Mouse (Mus musculus) kidney, adult 2 months (tissue): ENCODE results near the gene Lrrc56. TPM values are rescaled to one million over a fixed set of nuclear protein-coding genes. Genes with fewer than 3 reads are reported as not detected.
"Not testable (repeated sequence)": the region's sequence is repeated elsewhere in the genome, so short reads cannot be mapped to it uniquely, and the experiment has no call there.

ENCODE experiments used
- DNase-seq: peaks from one replicate; pipeline ENCODE4 v3.0.0; 2021
- H3K27ac ChIP-seq: fragments of 200-500 bp; 2 replicates; pipeline ENCODE4 v1.5.1; 2012; ENCODE audit warnings: low read depth, low read length, control low read depth, inconsistent platforms; ENCODE audit not compliant: insufficient read depth
- H3K27me3 ChIP-seq: fragments of 200-500 bp; replicated peaks from 2 replicates; pipeline ENCODE4 v1.6.1; 2012; ENCODE audit warnings: mild to moderate bottlenecking, moderate library complexity, low read length, inconsistent platforms; ENCODE audit not compliant: control insufficient read depth, insufficient read depth
- H3K36me3 ChIP-seq: fragments of 200-500 bp; 2 replicates; pipeline ENCODE4 v1.6.1; 2012; ENCODE audit warnings: mild to moderate bottlenecking, moderate library complexity, low read length, inconsistent platforms; ENCODE audit not compliant: control insufficient read depth, insufficient read depth
- H3K4me1 ChIP-seq: fragments of 200-500 bp; 2 replicates; pipeline ENCODE4 v1.6.1; 2011; ENCODE audit warnings: low read length; ENCODE audit not compliant: control insufficient read depth, insufficient read depth
- H3K4me3 ChIP-seq: fragments of 200-500 bp; 2 replicates; pipeline ENCODE4 v1.5.1; 2011; ENCODE audit warnings: mild to moderate bottlenecking, low read depth, low read length, control low read depth; ENCODE audit not compliant: insufficient read depth
- CTCF ChIP-seq: fragments of 200-500 bp; conservative IDR thresholded peaks from 2 replicates; pipeline ENCODE4 v1.5.1; 2011; ENCODE audit warnings: low read depth, mild to moderate bottlenecking, control low read depth, low read length, moderate library complexity, mixed read lengths; ENCODE audit not compliant: insufficient read depth, insufficient read length
- POLR2A ChIP-seq: fragments of 200-500 bp; IDR thresholded peaks from one replicate; pipeline ENCODE4 v1.6.1; 2011; ENCODE audit warnings: low read depth, low read length, control low read depth
- WGBS: fragments of 180-500 bp; shearing (Covaris S2); methylation state at CpG from one replicate; pipeline ENCODE4 v1.1.7; 2018; 5-methylcytosine and 5-hydroxymethylcytosine counted together
- polyA plus RNA-seq: library from polyadenylated mRNA; depleted of rRNA; stranded (reverse); fragments of >200 nt; gene quantifications from 2 replicates; pipeline ENCODE4 v1.2.3, GENCODE M21; 2012; rRNA removed

Gene Lrrc56
- polyA plus RNA-seq, 1 experiment, result 9.6 TPM

- no peak overlapping the region for H3K27ac ChIP-seq
- no peaks in the 10 kb centered on the region for H3K27me3 ChIP-seq
- peaks cover 11% of the 10 kb centered on the region; the same call in 1 of the 2 replicates for H3K4me1 ChIP-seq
- no peak overlapping the region for H3K4me3 ChIP-seq
- peaks cover 1% of the 10 kb centered on the region for H3K36me3 ChIP-seq
- no peak for DNase-seq
- 83% methylated on average over 4 of the region's 4 CpGs for WGBS
- TF ChIP-seq CTCF, result no peak
- no peak for TF ChIP-seq POLR2A
Observed at GRCm38 (mm10) chr7:141230570-141230969, 36.6 kb downstream of the Lrrc56 start.

DNA sequence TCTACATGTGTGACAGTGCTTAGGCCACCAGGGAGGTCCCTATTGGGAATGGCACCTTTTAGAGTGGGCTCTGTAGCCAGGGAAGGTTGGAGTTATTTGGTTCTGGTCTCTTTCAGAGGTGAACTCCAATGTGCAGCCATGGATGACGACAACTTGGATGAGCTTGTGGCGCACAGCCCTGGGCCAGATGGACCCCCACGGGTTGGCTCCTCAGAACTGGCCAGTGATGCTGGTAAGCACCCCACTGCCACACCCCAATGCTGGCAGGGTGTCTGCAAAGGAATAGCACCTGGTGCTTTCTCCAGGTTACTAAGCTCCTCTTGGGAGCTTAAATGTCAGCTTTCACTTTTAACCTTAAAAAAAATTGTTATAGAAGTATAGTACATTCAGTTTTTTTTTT is 37.2 kb downstream of the Lrrc56 start:
- no peak overlapping the region for H3K4me3 ChIP-seq
- WGBS, result 52% methylated on average over 3 of the region's 3 CpGs
- TF ChIP-seq CTCF, result no peak
- TF ChIP-seq POLR2A, result no peak
- no peaks in the 10 kb centered on the region for H3K27me3 ChIP-seq
- H3K4me1 ChIP-seq, result peaks cover 11% of the 10 kb centered on the region; the same call in 1 of the 2 replicates
- H3K36me3 ChIP-seq, result peaks cover 1% of the 10 kb centered on the region
- no peak for DNase-seq
- H3K27ac ChIP-seq, result no peak overlapping the region

DNA sequence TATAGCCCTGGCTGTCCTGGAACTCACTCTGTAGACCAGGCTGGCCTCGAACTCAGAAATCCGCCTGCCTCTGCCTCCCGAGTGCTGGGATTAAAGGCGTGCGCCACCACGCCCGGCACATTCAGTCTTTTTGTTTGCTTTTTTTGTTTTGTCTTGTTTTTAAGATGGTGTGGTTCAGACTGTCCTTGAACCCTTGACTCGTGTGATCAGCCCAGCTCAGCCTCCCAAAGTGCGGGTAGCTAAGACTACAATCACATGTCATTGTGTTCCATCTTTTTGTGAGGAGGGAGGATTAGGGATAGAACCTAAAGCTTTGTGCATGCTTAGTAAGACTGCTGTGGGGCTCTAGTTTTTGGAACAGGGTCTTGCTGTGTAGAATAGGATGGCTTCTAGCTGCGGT is 37.6 kb downstream of the Lrrc56 start:
- Histone ChIP-seq H3K27me3 (no peaks in the 10 kb centered on the region), H3K36me3 (peaks cover 1% of the 10 kb centered on the region), H3K4me1 (peaks cover 11% of the 10 kb centered on the region; the same call in 1 of the 2 replicates), H3K4me3 (no peak overlapping the region), H3K27ac (no peak overlapping the region)
- TF ChIP-seq POLR2A (no peak), CTCF (no peak)
- no peak for DNase-seq
- WGBS, result 92% methylated on average over 10 of the region's 10 CpGs

GRCm38 (mm10) chr7:141250486-141250885 is 56.5 kb downstream of the Lrrc56 start:
- H3K4me1 ChIP-seq, DNase-seq, H3K36me3 ChIP-seq, H3K4me3 ChIP-seq, H3K27ac ChIP-seq, H3K27me3 ChIP-seq: not testable (repeated sequence)
- WGBS, result 77% methylated on average over 4 of the region's 4 CpGs

DNA sequence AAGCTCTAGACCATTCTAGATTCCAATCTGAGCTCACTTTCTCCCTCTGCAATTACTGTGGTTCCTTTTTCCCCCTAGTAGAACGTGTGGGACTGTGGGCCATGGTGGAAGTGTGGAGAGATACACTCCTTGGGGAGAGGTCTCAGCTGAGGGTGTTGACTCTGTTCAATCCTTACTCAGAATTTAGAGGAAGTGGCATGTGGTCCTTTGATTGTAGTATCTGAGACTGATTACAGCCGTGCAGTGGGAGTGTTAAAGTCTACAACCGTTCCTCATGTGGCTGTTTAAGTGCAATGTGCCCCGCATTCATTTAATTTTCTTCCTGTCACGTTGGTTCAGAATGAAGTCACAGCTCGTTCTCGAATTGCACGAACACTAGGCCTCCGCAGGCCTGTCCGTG is 62.2 kb downstream of the Lrrc56 start:
- Histone ChIP-seq H3K4me1 (no peaks in the 10 kb centered on the region), H3K27me3 (no peaks in the 10 kb centered on the region), H3K36me3 (peaks cover 8% of the 10 kb centered on the region), H3K27ac (no peak overlapping the region), H3K4me3 (no peak overlapping the region)
- WGBS, result 89% methylated on average over 10 of the region's 10 CpGs
- DNase-seq, result no peak
- no peak for TF ChIP-seq CTCF
- TF ChIP-seq POLR2A, result no peak

Other genes with a start within 250 kb of the Lrrc56 start
- gene Ifitm5, start 243.9 kb upstream of the Lrrc56 start, polyA plus RNA-seq, result 0.87 and 1.4 TPM in 2 replicates
- gene Gm45717, start 238.2 kb upstream of the Lrrc56 start, polyA plus RNA-seq, result 0.27 TPM in 1 of 2 replicates, not detected in the other
- gene Ifitm2, start 238.2 kb upstream of the Lrrc56 start, polyA plus RNA-seq, result 642 and 737 TPM in 2 replicates
- gene Ifitm1, start 226.9 kb upstream of the Lrrc56 start, polyA plus RNA-seq, result 125 and 135 TPM in 2 replicates
- gene Ifitm3, start 183.4 kb upstream of the Lrrc56 start, polyA plus RNA-seq, result 259 and 313 TPM in 2 replicates
- 1.6 and 2.3 TPM in 2 replicates for gene Ifitm6, start 176.2 kb upstream of the Lrrc56 start, polyA plus RNA-seq
- not detected in 2 replicates for gene Gm17387, start 165.0 kb upstream of the Lrrc56 start, polyA plus RNA-seq
- 0.16 and 0.44 TPM in 2 replicates for gene B4galnt4, start 133.1 kb upstream of the Lrrc56 start, polyA plus RNA-seq
- gene Pkp3, start 115.9 kb upstream of the Lrrc56 start, polyA plus RNA-seq, result 17.0 and 19.8 TPM in 2 replicates
- 102 and 110 TPM in 2 replicates for gene Sigirr, start 93.6 kb upstream of the Lrrc56 start, polyA plus RNA-seq
- gene Ano9, start 76.4 kb upstream of the Lrrc56 start, polyA plus RNA-seq, result 5.4 and 7.3 TPM in 2 replicates
- gene Ptdss2, start 71.8 kb upstream of the Lrrc56 start, polyA plus RNA-seq, result 65.1 and 71.5 TPM in 2 replicates
- gene Rnh1, start 21.3 kb upstream of the Lrrc56 start, polyA plus RNA-seq, result 159 and 190 TPM in 2 replicates
- 93.5 and 96.0 TPM in 2 replicates for gene Hras, start 152 bp upstream of the Lrrc56 start, polyA plus RNA-seq
- gene Lmntd2, start 19.9 kb downstream of the Lrrc56 start, polyA plus RNA-seq, result 5.7 and 6.0 TPM in 2 replicates
- gene Rassf7, start 21.7 kb downstream of the Lrrc56 start, polyA plus RNA-seq, result 59.1 and 72.2 TPM in 2 replicates
- 15.8 and 19.1 TPM in 2 replicates for gene Phrf1, start 34.6 kb downstream of the Lrrc56 start, polyA plus RNA-seq
- gene Irf7, start 72.3 kb downstream of the Lrrc56 start, polyA plus RNA-seq, result 51.6 and 57.5 TPM in 2 replicates
- 129 and 145 TPM in 2 replicates for gene Cdhr5, start 82.6 kb downstream of the Lrrc56 start, polyA plus RNA-seq
- gene Sct, start 85.0 kb downstream of the Lrrc56 start, polyA plus RNA-seq, result 2.0 and 2.7 TPM in 2 replicates
- gene Drd4, start 97.8 kb downstream of the Lrrc56 start, polyA plus RNA-seq, result 0.03 TPM in 1 of 2 replicates, not detected in the other
- 25.4 and 26.8 TPM in 2 replicates for gene Deaf1, start 133.5 kb downstream of the Lrrc56 start, polyA plus RNA-seq
- 53.7 and 61.4 TPM in 2 replicates for gene Tmem80, start 133.6 kb downstream of the Lrrc56 start, polyA plus RNA-seq
- gene Eps8l2, start 144.7 kb downstream of the Lrrc56 start, polyA plus RNA-seq, result 245 and 297 TPM in 2 replicates
- gene Taldo1, start 198.0 kb downstream of the Lrrc56 start, polyA plus RNA-seq, result 321 and 366 TPM in 2 replicates
- 51.7 and 58.4 TPM in 2 replicates for gene Gatd1, start 220.0 kb downstream of the Lrrc56 start, polyA plus RNA-seq
- 0.98 and 1.3 TPM in 2 replicates for gene Cend1, start 235.3 kb downstream of the Lrrc56 start, polyA plus RNA-seq
- gene Slc25a22, start 243.7 kb downstream of the Lrrc56 start, polyA plus RNA-seq, result 45.5 and 51.0 TPM in 2 replicates
- 4.5 and 5.2 TPM in 2 replicates for gene Pidd1, start 249.9 kb downstream of the Lrrc56 start, polyA plus RNA-seq